9 mouse cellular contexts compared by ENCODE assay signal in genomic region chr16:45953394-45953793, GRCm38 (mm10). TPM values are rescaled to one million over a fixed set of nuclear protein-coding genes. Genes with fewer than 3 reads are reported as not detected.
DNase-seq lines count a peak whose midpoint lies in the region; ATAC-seq and TF ChIP-seq lines count a peak whose summit lies in the region.
"Had no signal": no experiment of that assay in that cellular context is flagged by ENCODE, and none has a peak within 500 bp of the region (broad histone marks: within the 10 kb centered on the region; RNA-seq: fewer than 3 reads in every experiment).

Gene Phldb2, minus strand, starts transcription at chr16:45953598.

- no peak within 1 kb of the TSS for H3K4me3 ChIP-seq in midbrain, embryonic 10.5 days
- H3K4me3 ChIP-seq in midbrain, postnatal 0 days (ENCODE audit: low read depth, low read length), result no peak within 1 kb of the TSS
- H3K4me3 ChIP-seq in embryonic fibroblast, embryonic 13.5 days (ENCODE audit: insufficient read depth, low read length), result no peak within 1 kb of the TSS
- no peak within 1 kb of the TSS for H3K4me3 ChIP-seq in myocyte

- no peak for DNase-seq in midbrain, embryonic 10.5 days (ENCODE audit: low spot score)
- DNase-seq in midbrain, postnatal 0 days (ENCODE audit: low spot score), result no peak
- DNase-seq in kidney, adult 18-20 months, result peak; percentile 40
- no peak for DNase-seq in right cerebral cortex, postnatal 25 days
- no peak for DNase-seq in frontal cortex, postnatal 25 days (ENCODE audit: low spot score in 2 of 2)
- DNase-seq in urinary bladder, postnatal 36 days (ENCODE audit: low spot score in 2 of 2), result no peak
- DNase-seq: gastrocnemius, postnatal 36 days had no signal

- H3K36me3 ChIP-seq in midbrain, embryonic 10.5 days, result no peaks in the 10 kb centered on the region
- H3K36me3 ChIP-seq in midbrain, postnatal 0 days (ENCODE audit: insufficient read depth, low read length), result 0 out of 2 replicates have a peak, but pooled peaks cover 2% of the 10 kb centered on the region
- H3K36me3 ChIP-seq in myocyte (ENCODE audit: control insufficient read depth, insufficient read depth), result no peaks in the 10 kb centered on the region

- WGBS in midbrain, embryonic 10.5 days, result 85% methylated on average over 4 of the region's 4 CpGs
- whole genome bisulfite sequencing in midbrain, postnatal 0 days, result 88% methylated on average over 4 of the region's 4 CpGs

- no peaks in the 10 kb centered on the region for H3K4me1 ChIP-seq in midbrain, embryonic 10.5 days
- H3K4me1 ChIP-seq in midbrain, postnatal 0 days (ENCODE audit: insufficient read depth, low read length), result no peaks in the 10 kb centered on the region
- peaks cover 4% of the 10 kb centered on the region for H3K4me1 ChIP-seq in embryonic fibroblast, embryonic 13.5 days (ENCODE audit: control insufficient read depth, insufficient read depth, low read length)

- no peak within 1 kb of the TSS for H3K27ac ChIP-seq in midbrain, embryonic 10.5 days (replicated peaks)
- H3K27ac ChIP-seq in midbrain, postnatal 0 days (ENCODE audit: low read depth, low read length), result no peak within 1 kb of the TSS
- peak within 1 kb of the TSS; percentile 84; the same call in 1 of the 2 replicates for H3K27ac ChIP-seq in embryonic fibroblast, embryonic 13.5 days (ENCODE audit: insufficient read depth, low read length)

- H3K79me2 ChIP-seq in myocyte (ENCODE audit: control insufficient read depth, insufficient read depth), result no peaks in the 10 kb centered on the region

- ATAC-seq in midbrain, postnatal 0 days (ENCODE audit: low FRiP score), result no peak

- H3ac ChIP-seq in myocyte (ENCODE audit: control insufficient read depth, insufficient read length), result no peak within 1 kb of the TSS

- no peak for TF ChIP-seq CTCF in midbrain, postnatal 0 days (IDR thresholded peaks at IDR 0.05)
- TF ChIP-seq CTCF in embryonic fibroblast, embryonic 13.5 days (IDR thresholded peaks at IDR 0.05; ENCODE audit: borderline replicate concordance, insufficient read depth, low read length), result no peak

- no peak for TF ChIP-seq POLR2A in embryonic fibroblast, embryonic 13.5 days (IDR thresholded peaks at IDR 0.05; ENCODE audit: low read depth, low read length)
- no peak for TF ChIP-seq POLR2A in myocyte (IDR thresholded peaks at IDR 0.05; ENCODE audit: insufficient read length, low read depth)

- H3K9ac ChIP-seq in midbrain, postnatal 0 days (replicated peaks; ENCODE audit: low read length, poor library complexity, severe bottlenecking), result no peak within 1 kb of the TSS

- no peaks in the 10 kb centered on the region for H3K9me3 ChIP-seq in midbrain, embryonic 10.5 days (replicated peaks)
- H3K9me3 ChIP-seq in midbrain, postnatal 0 days (ENCODE audit: low read length), result no peaks in the 10 kb centered on the region

- H3K4me2 ChIP-seq in midbrain, postnatal 0 days (ENCODE audit: low read depth, low read length, poor library complexity, severe bottlenecking), result no peak within 1 kb of the TSS
- peak within 1 kb of the TSS; percentile 19 for H3K4me2 ChIP-seq in myocyte (ENCODE audit: low read depth)

- H3K27me3 ChIP-seq in midbrain, embryonic 10.5 days (ENCODE audit: low read depth, poor library complexity, severe bottlenecking), result no peaks in the 10 kb centered on the region
- H3K27me3 ChIP-seq in midbrain, postnatal 0 days (ENCODE audit: insufficient read depth, low read length), result no peaks in the 10 kb centered on the region
- H3K27me3 ChIP-seq in myocyte (ENCODE audit: control insufficient read depth, insufficient read depth, insufficient read length), result no peaks in the 10 kb centered on the region

TF ChIP-seq in myocyte, 11 proteins besides CTCF, POLR2A, EP300 and RAD21:
- no peak for TF ChIP-seq MYOG (IDR thresholded peaks at IDR 0.05; ENCODE audit: control insufficient read depth in 1 of 3, insufficient read depth in 1 of 3, insufficient read length in 2 of 3, low read depth in 2 of 3)
- no peak for TF ChIP-seq E2F4 (IDR thresholded peaks at IDR 0.05; ENCODE audit: insufficient read depth)
- no peak for TF ChIP-seq MAX (IDR thresholded peaks at IDR 0.05; ENCODE audit: low read depth)
- no peak for TF ChIP-seq USF1 (IDR thresholded peaks at IDR 0.05; ENCODE audit: low read depth)
- no peak for TF ChIP-seq TCF3 (IDR thresholded peaks at IDR 0.05; ENCODE audit: insufficient read length, low read depth)
- TF ChIP-seq REST (IDR thresholded peaks at IDR 0.05; ENCODE audit: insufficient read depth, insufficient read length), result no peak
- no peak for TF ChIP-seq POLR2AphosphoS2 (IDR thresholded peaks at IDR 0.05; ENCODE audit: insufficient read length, low read depth)
- no peak for TF ChIP-seq CEBPB (IDR thresholded peaks at IDR 0.05; ENCODE audit: insufficient read depth, poor library complexity, severe bottlenecking)
TF ChIP-seq in myocyte: peak in this region for 0.

RNA-seq across cellular contexts. Expression of gene Phldb2, which starts in this region (rescaled TPM):
- polyA plus RNA-seq in midbrain, embryonic 10.5 days (2016; fragmentation: Nextera tagmentation; extraction: Ambion mirVana), result 31.4 and 33.4 TPM in 2 replicates
- 4.5 and 9.4 TPM in 2 replicates for total RNA-seq in midbrain, postnatal 0 days (2014; rRNA removed)
- 4.2 and 4.8 TPM in 2 replicates for polyA plus RNA-seq in midbrain, postnatal 0 days (2015; fragmentation: Nextera tagmentation; extraction: Ambion mirVana)
- polyA plus RNA-seq in embryonic fibroblast, embryonic 13.5 days (2011; ENCODE audit: insufficient read length, low read depth, missing spikeins), result 253 and 317 TPM in 2 replicates
- polyA plus RNA-seq in myocyte (2012; fragmentation: generic; extraction: Trizol), result 25.7 TPM
